Mouse (Mus musculus): ENCODE measurements at regions not wholly inside any gene's neighbourhood (a gene's known extent, or its start where the extent isn't known, plus 50 kb on each side); places are given as distances from the start of the nearest gene placed in this dataset.

DNA sequence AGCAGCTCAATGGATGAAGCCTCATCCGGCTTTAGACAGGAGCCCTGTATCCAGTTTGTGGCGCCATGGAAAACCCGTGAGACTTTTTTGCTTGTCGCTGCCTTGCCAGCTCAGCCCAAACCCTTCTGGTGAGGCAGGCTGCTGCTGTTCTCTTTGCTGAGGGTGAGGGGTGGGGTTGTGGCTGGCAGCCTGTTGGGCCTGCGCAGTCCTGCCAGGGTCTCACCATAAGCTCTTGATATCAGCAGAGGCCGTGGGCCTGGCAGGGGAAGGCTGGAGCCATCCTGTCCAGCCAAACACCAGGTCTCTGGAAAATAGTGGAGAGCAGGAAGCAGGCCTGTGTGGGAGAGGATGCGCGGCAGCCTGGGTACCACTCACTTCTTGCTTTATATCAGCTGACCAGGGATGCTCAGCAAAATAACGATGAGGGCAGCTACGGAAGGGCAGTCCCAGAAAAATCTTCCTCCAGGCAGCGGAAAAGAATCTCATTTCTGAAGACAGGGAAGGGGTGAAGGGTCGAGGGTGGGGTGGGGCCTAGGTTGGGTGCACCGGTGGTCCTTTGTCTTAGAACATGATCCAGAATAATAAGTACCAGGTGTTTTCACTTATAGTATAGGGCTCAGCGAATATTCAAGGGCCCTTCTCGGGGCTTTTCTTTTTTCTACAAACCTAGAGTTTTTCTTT, 73.4 kb upstream of the Medag start:
- no peaks in the 10 kb centered on the region for H3K36me3 ChIP-seq (replicated peaks)
- H3K4me3 ChIP-seq = no peak overlapping the region
- DNase-seq (ENCODE audit: extremely low spot score, low spot score) = peak; percentile 23
- WGBS = 58% methylated on average over 15 of the region's 15 CpGs
- H3K27me3 ChIP-seq (ENCODE audit: poor library complexity, severe bottlenecking) = 0 out of 2 replicates have a peak, but pooled peaks cover 11% of the 10 kb centered on the region
- peaks cover 42% of the 10 kb centered on the region for H3K4me1 ChIP-seq
- H3K27ac ChIP-seq = peak overlapping the region; percentile 76
- H3K9me3 ChIP-seq = no peaks in the 10 kb centered on the region

DNA sequence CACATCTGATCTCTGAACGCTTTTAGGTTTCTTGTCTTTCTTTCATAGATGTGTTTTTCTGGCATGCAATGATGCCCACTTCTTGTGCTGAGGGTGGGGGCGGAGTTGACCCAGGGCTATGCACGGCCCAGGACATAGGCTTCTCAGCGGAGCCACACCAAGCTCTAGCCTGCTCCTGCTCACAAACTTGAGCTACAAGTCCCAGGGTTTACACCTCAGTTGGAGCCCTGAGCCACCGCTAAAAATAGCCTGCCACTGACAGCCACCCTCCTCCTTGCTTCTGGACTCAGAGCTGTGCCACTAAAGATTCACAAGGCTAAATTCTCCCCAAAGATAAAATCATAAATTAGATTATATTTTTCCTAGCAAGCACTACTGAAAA, 72.9 kb upstream of the Medag start:
- DNase-seq (ENCODE audit: extremely low spot score, low spot score) = no peak
- no peak overlapping the region for H3K4me3 ChIP-seq
- peak overlapping the region; percentile 76 for H3K27ac ChIP-seq
- no peaks in the 10 kb centered on the region for H3K9me3 ChIP-seq
- H3K36me3 ChIP-seq (replicated peaks) = no peaks in the 10 kb centered on the region
- H3K4me1 ChIP-seq = peaks cover 42% of the 10 kb centered on the region
- H3K27me3 ChIP-seq (ENCODE audit: poor library complexity, severe bottlenecking) = 0 out of 2 replicates have a peak, but pooled peaks cover 11% of the 10 kb centered on the region
- WGBS = 60% methylated on average over 5 of the region's 5 CpGs

DNA sequence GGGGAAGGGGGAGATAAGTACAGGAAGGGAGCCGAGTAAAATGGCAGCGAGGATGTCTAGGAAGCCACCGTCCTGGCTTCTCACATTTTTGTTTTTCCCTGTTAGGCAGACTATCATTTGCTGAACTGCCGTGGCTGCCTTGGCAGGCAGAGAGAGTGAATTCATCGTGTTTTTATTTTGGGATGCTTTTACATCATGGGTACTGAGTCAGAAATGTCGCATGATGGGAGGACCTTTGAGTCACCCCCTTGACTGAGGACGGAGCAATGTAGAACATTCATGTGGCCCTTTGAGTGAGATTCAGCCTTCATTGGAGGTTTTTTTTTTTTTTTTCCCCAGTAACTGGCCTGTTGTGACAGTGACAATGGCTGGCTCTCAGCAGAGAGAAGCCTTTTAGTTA, 71.2 kb upstream of the Medag start:
- 0 out of 2 replicates have a peak, but pooled peaks cover 11% of the 10 kb centered on the region for H3K27me3 ChIP-seq (ENCODE audit: poor library complexity, severe bottlenecking)
- no peaks in the 10 kb centered on the region for H3K36me3 ChIP-seq (replicated peaks)
- no peak overlapping the region for H3K27ac ChIP-seq
- H3K4me1 ChIP-seq = peaks cover 42% of the 10 kb centered on the region
- 89% methylated on average over 7 of the region's 7 CpGs for WGBS
- no peaks in the 10 kb centered on the region for H3K9me3 ChIP-seq
- no peak overlapping the region for H3K4me3 ChIP-seq
- no peak for DNase-seq (ENCODE audit: extremely low spot score, low spot score)

DNA sequence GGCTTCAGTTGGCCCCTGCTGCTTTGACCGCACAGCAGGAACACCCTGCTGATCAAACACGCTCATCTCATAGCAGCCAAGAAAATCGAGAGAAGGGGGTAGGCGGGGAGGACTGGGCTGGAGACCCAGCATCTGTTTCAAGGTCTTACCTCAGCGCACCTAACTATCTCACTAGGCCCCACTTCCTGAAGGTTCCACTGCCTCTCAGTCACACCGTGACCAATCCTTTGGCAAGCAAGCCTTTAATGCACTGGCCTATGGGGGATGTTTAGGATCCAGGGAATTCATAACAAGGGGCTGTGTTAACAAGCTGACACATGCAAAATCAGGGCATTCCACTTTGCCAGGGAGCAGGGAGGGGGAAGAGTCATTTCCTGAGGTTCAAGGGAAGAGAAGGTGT, 70.1 kb upstream of the Medag start:
- no peaks in the 10 kb centered on the region for H3K9me3 ChIP-seq
- no peak for DNase-seq (ENCODE audit: extremely low spot score, low spot score)
- peaks cover 32% of the 10 kb centered on the region for H3K4me1 ChIP-seq
- H3K4me3 ChIP-seq = no peak overlapping the region
- H3K27me3 ChIP-seq (ENCODE audit: poor library complexity, severe bottlenecking) = 0 out of 2 replicates have a peak, but pooled peaks cover 8% of the 10 kb centered on the region
- peak overlapping the region; percentile 15; the same call in 1 of the 2 replicates for H3K27ac ChIP-seq
- WGBS = 74% methylated on average over 6 of the region's 6 CpGs
- no peaks in the 10 kb centered on the region for H3K36me3 ChIP-seq (replicated peaks)

DNA sequence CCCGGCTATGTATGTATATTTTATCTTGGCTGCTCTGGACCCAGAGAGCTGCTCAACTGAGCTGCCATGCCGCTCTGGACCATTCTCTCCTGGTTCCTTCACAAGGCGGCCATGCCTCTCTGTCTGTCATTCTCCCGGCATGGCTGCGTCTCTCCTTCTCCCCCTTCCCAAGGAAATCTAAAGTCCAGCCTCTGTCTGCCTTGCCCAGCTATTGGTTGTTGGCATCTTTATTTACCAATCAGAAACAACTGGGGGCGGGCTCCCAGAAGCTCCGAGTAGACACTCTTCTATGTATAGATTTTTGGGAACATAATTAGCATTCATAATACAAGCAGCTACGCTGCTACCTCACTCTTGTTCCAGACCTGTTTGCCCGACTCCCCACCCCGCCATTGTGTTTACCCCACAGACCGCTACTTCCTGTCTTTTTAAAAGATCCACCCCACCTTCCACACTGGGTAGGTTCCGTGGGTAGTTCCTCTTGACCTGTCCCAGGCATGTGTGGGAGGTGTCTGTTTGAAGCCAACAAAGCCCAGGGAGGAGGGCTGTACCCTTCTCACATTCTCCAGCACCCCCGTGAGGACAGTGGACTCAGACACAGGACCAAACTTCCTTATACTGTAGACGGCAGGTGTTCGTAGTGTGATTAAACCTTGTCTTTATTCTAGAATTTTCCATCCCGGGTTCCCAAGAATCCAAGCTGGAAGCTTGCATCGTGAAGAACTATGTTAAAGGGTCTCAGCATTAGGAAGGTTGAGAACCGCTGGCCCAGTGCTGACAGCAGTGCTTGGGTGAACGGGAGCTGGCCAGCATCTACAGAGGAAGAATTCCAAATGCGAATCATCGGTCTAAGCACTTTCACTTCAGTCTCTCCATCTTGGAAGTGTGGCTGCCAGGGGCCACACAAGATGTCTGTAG, 67.7 kb upstream of the Medag start:
- no peaks in the 10 kb centered on the region for H3K27me3 ChIP-seq (ENCODE audit: poor library complexity, severe bottlenecking)
- no peaks in the 10 kb centered on the region for H3K36me3 ChIP-seq (replicated peaks)
- H3K4me1 ChIP-seq = peaks cover 12% of the 10 kb centered on the region
- H3K27ac ChIP-seq = no peak overlapping the region
- H3K4me3 ChIP-seq = no peak overlapping the region
- WGBS = 94% methylated on average over 21 of the region's 21 CpGs
- DNase-seq (ENCODE audit: extremely low spot score, low spot score) = no peak
- no peaks in the 10 kb centered on the region for H3K9me3 ChIP-seq

DNA sequence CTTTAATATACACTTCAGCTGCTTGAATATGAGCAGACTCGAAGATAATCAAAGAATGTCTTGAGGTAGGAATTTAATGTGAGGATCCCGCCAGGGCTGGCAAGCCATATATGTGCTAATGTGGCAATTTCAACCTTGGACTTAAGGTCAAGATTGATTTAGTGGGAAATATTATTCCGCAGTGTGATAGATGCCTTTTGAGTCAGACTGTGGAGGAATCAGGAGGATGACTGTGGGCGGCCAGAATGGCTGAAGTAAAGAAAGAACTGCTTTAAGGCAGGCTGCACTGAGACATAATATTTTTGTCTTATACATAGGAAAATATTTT, 67.1 kb upstream of the Medag start:
- H3K4me1 ChIP-seq = peaks cover 12% of the 10 kb centered on the region
- H3K27ac ChIP-seq = no peak overlapping the region
- no peak overlapping the region for H3K4me3 ChIP-seq
- no peaks in the 10 kb centered on the region for H3K36me3 ChIP-seq (replicated peaks)
- H3K9me3 ChIP-seq = no peaks in the 10 kb centered on the region
- DNase-seq (ENCODE audit: extremely low spot score, low spot score) = no peak
- 92% methylated on average over 4 of the region's 4 CpGs for WGBS
- H3K27me3 ChIP-seq (ENCODE audit: poor library complexity, severe bottlenecking) = no peaks in the 10 kb centered on the region

DNA sequence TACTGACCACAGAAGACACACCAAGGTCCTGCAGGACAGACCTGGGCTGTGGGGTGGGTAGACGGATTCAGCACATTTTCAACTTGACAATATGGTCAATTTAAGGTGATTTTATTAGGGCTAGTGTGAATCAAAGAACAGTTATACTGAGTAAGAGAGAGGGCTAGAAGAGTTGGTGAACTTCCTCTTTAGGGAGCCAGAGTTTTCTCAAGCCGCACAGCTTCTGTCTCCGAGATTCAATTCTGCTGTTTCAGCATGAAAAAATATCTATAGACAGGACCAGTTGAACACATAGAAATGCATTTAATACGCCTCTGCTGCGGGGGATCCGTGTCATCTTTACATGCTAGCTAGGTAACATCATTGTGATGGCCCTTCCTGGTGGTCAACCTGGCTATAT, 66.4 kb upstream of the Medag start:
- Histone ChIP-seq H3K36me3 (replicated peaks) (no peaks in the 10 kb centered on the region), H3K9me3 (no peaks in the 10 kb centered on the region), H3K4me3 (no peak overlapping the region), H3K27ac (no peak overlapping the region), H3K4me1 (peaks cover 17% of the 10 kb centered on the region), H3K27me3 (ENCODE audit: poor library complexity, severe bottlenecking) (no peaks in the 10 kb centered on the region)
- 93% methylated on average over 6 of the region's 6 CpGs for WGBS
- no peak for DNase-seq (ENCODE audit: extremely low spot score, low spot score)

DNA sequence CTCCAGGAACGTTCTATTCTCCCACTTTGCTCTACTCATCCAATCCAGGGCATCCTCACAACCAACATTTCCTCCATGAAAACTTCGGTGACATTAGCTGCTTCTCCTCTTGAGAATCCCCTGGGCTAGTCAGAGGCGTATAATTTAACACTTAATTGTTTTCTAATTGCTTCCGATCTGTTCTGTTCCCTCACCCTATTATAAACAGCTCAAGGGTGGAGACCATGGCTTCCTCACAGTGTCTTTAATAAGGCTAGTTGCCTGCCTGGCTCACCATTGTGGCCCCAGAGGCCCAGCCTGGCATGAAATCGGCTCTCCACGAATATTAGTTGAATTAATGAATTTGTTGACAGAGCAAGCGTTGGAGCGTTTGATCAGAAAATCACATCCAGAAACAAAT, 61.9 kb upstream of the Medag start:
- no peak for DNase-seq (ENCODE audit: extremely low spot score, low spot score)
- Histone ChIP-seq H3K27me3 (ENCODE audit: poor library complexity, severe bottlenecking) (no peaks in the 10 kb centered on the region), H3K36me3 (replicated peaks) (no peaks in the 10 kb centered on the region), H3K4me1 (peaks cover 24% of the 10 kb centered on the region), H3K27ac (no peak overlapping the region), H3K9me3 (no peaks in the 10 kb centered on the region), H3K4me3 (no peak overlapping the region)
- 72% methylated on average over 8 of the region's 8 CpGs for WGBS

DNA sequence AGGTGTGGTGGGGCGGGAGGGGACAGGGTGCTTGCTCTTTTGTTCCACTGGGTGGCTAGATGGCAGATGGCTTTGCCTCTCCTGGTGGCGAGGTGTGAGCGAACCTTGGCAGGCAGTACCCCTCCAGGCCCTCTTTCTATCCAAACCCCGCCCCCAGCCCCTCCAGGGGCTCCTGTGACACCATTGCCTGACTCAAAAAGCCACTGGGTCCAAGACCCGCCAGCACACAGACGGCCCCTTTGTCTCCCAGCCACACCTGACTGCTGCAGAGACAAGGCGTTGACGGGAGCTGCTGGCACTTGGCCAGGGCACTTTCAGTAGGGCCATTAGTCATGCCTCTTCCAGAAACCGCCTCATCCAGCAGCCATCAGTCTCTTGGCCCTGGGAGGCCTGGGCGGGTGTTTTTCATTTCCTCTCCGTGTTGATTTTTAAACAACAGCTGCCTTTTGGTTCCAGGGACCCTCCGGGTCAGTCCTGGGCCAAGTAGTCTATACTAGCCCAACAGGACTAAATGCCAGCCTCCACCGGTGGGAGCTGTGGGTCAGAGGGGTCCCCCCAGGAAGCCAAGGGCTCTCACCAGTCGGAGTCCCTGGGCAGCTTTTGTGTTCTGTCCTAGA, 58.4 kb upstream of the Medag start:
- Histone ChIP-seq H3K4me1 (peaks cover 24% of the 10 kb centered on the region), H3K4me3 (no peak overlapping the region), H3K9me3 (no peaks in the 10 kb centered on the region), H3K27me3 (ENCODE audit: poor library complexity, severe bottlenecking) (no peaks in the 10 kb centered on the region), H3K36me3 (replicated peaks) (no peaks in the 10 kb centered on the region), H3K27ac (peak overlapping the region; percentile 78)
- WGBS = 44% methylated on average over 14 of the region's 14 CpGs
- DNase-seq (ENCODE audit: extremely low spot score, low spot score) = peak; percentile 34

DNA sequence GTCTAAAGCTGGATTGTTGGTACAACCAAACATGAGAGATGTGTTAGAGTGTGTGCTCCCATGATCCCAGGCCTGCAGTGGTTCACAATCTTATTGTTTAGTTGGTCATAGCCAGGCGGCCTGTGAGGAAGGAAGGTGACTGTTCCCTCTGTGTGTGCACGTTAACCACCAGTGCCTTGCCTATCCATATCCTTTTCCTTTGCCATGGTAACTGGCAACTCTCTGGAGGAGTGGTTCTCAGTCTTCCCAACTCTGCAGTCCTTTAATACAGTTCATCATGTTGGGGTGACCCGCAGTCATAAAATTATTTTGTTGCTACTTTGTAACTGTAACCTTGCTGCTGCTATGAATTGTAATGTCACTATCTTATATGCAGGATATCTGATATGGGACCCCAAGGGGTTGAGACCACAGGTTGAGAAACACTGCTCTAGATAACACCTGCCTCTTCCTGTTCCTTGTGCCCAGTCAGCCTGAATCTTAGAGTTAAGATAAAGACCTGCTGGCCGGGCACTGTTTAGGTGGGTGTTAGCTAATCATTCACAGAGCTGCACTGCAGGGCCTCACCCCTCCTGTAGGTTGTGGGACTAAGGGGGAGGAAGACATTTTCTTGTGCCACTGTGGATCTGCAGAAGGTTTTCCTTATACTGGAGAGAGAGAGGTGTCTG, 57.0 kb upstream of the Medag start:
- Histone ChIP-seq H3K4me1 (peaks cover 19% of the 10 kb centered on the region), H3K27ac (peak overlapping the region; percentile 78; the same call in 1 of the 2 replicates), H3K9me3 (peaks cover 2% of the 10 kb centered on the region), H3K36me3 (replicated peaks) (no peaks in the 10 kb centered on the region), H3K4me3 (no peak overlapping the region), H3K27me3 (ENCODE audit: poor library complexity, severe bottlenecking) (no peaks in the 10 kb centered on the region)
- WGBS = 82% methylated on average over 4 of the region's 4 CpGs
- no peak for DNase-seq (ENCODE audit: extremely low spot score, low spot score)

DNA sequence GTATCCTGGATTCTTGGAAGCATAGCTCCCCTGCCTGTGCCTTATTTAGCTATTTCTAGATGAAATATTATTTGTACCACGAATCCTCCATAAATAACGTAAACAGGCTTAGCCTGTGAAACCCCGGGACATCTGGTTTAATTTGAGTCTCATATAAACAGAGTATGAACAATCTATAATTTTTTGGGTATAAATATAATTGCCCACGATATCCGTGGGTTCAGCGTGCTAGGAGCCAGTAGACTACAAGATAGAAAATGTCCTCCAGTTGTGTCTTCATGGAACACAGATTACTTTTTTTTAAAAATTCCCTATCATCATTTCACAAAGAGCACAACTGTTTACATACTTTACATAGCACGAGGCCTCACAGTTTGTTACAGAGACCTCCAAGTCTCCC, 56.4 kb upstream of the Medag start:
- DNase-seq (ENCODE audit: extremely low spot score, low spot score) = no peak
- H3K4me1 ChIP-seq = peaks cover 15% of the 10 kb centered on the region
- H3K9me3 ChIP-seq = peaks cover 8% of the 10 kb centered on the region
- 92% methylated on average over 7 of the region's 7 CpGs for WGBS
- H3K27ac ChIP-seq = no peak overlapping the region
- no peak overlapping the region for H3K4me3 ChIP-seq
- no peaks in the 10 kb centered on the region for H3K27me3 ChIP-seq (ENCODE audit: poor library complexity, severe bottlenecking)
- H3K36me3 ChIP-seq (replicated peaks) = no peaks in the 10 kb centered on the region

DNA sequence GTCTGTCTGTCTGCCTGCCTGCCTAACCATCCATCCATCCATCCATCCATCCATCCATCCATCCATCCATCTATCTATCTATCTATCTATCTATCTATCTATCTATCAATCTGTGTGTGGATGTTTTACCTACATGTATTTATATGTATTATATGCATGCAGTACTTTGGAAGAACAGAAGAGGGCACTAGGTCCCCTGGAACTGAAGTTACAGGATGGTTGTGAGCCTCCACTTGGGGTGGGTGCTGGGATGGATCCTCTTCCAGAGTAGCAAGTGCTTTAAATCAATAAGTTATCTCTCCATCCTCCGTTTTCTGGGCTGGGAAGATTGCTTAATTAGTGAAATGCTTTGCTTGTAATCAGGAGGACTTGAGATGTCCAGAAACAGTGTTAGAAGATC, 54.6 kb upstream of the Medag start:
- H3K27me3 ChIP-seq (ENCODE audit: poor library complexity, severe bottlenecking) = no peaks in the 10 kb centered on the region
- H3K4me3 ChIP-seq = no peak overlapping the region
- peaks cover 18% of the 10 kb centered on the region for H3K9me3 ChIP-seq
- DNase-seq (ENCODE audit: extremely low spot score, low spot score) = no peak
- H3K4me1 ChIP-seq = peaks cover 15% of the 10 kb centered on the region
- 91% methylated on average over 1 of the region's 1 CpGs for WGBS
- H3K36me3 ChIP-seq (replicated peaks) = no peaks in the 10 kb centered on the region
- no peak overlapping the region for H3K27ac ChIP-seq

All from forebrain, embryonic 10.5 days (tissue).